Mouse (Mus musculus): ENCODE results near the gene Mgrn1.
A peak's percentile ranks its signal among the peaks of the same experiment; 100 is the strongest.

Gene Mgrn1

GRCm38 (mm10) chr16:4878192-4878885 is 7.7 kb upstream of the Mgrn1 start:
- DNase-seq (ENCODE audit: low read depth, low spot score) = peak; percentile 61

DNA sequence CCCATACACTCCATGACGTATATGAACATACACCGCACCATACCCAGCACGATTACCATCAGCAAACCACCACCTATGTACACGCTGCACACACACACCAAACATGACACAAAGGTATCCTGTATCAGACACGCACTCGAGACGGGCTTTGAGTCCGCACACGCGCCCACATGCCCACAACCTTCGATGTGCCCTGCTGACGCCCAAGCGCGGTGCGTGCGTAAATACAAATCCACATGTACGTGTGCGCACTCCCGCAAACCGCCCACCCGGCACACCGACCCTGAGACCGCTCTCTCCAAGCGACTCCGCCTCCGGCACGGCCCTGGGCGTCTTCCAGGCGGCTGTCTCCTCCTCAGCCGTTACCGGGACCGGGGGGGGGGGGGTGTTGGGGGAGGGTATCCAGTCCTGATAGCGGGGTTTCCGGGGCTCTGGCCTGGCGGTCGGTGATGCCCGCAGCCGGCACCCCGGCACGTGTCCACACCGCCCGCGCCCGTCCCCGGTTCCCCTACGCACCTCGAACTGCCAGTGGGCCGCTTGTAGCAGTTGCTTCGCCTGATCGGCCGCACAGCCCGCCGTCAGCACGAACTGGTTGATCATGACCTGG is 6.8 kb upstream of the Mgrn1 start:
- peak; percentile 53 for DNase-seq (ENCODE audit: low read depth, low spot score)

- peak; percentile 88 for DNase-seq (ENCODE audit: low read depth, low spot score)
These were observed 6.3 kb upstream of the Mgrn1 start for GRCm38 (mm10) chr16:4879708-4880124.

DNA sequence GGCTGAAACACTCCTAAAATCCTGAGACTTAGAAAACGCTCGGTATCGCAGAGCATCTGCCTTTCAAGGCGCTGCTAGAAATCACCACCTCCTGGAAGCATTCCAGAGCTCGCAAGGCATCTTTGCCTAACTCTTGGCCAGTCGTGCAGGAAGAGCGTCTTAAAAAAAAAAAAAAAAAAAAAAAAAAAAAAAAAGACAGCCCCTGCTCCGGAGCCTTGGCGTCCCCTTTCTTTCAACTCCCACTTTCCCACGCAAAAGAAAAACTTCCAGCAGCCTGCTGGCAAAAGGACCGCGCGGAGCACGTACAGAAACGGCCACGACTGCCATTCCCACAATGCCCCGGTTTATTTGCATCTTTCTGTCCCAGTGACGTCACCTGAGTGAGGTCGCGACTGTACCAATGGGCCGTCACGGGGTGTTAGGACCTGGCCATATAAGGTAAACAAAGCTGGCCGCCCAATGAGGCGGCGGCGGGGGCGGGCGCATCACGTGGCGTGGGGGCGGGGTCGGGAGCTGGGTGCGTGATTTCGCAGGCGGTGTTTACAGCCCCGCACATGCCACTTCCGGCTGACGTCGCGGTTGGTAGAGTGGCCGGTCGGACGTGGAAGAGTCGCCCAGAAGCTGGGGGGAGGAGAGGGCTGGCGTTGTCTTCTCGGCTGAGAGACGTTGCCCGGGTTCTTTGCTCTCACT is 5.8 kb upstream of the Mgrn1 start, which contains the start of gene Ubald1:
Gene Ubald1 (minus strand): TSS at position 180 of the 690 bp plus-strand sequence.
- peak; percentile 100 for DNase-seq (ENCODE audit: low read depth, low spot score)

- DNase-seq (ENCODE audit: low read depth, low spot score) = no peak
These were observed 4.4 kb upstream of the Mgrn1 start for GRCm38 (mm10) chr16:4881400-4882351.

DNA sequence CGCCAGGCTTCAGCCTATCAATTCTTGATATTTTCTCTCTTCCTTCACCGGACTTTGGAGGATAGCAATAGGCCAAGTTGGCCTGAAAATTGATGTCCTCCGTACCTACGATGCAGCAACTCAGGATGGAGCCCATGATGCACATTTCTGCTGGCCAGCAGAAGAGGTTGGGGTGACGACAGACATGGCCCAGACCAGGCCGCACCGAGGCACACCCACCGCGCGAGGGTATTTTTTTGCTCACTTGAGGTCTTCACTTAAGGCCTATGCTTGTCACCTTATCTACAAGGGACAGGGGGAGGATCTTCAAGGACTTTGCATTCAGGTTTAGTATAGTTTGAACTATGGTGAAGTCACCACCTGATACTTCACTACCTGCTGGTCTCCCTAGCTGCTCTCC is 1.1 kb upstream of the Mgrn1 start:
- no peak for DNase-seq (ENCODE audit: low read depth, low spot score)

DNA sequence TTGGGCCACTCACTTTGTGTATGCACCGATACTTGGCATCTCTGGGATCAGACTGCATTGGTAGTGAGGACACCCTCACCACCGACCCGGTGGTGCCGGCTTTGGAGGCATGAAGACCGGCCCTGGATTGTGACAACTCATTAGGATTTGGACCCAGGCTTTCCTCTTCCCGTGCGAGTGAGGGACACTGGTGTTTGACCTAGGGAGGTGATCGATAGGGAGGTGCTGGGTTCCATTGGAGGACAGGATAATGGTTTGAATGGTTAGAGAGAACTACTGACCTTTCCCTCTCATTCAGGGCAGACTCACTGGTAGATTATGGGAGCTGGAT is 606 bp downstream of the Mgrn1 start:
- peak; percentile 44 for DNase-seq (ENCODE audit: low read depth, low spot score)

GRCm38 (mm10) chr16:4890201-4890709 is 4.2 kb downstream of the Mgrn1 start:
- DNase-seq (ENCODE audit: low read depth, low spot score) = no peak

- DNase-seq (ENCODE audit: low read depth, low spot score) = no peak
These were observed 6.1 kb downstream of the Mgrn1 start for GRCm38 (mm10) chr16:4892171-4892570.

DNA sequence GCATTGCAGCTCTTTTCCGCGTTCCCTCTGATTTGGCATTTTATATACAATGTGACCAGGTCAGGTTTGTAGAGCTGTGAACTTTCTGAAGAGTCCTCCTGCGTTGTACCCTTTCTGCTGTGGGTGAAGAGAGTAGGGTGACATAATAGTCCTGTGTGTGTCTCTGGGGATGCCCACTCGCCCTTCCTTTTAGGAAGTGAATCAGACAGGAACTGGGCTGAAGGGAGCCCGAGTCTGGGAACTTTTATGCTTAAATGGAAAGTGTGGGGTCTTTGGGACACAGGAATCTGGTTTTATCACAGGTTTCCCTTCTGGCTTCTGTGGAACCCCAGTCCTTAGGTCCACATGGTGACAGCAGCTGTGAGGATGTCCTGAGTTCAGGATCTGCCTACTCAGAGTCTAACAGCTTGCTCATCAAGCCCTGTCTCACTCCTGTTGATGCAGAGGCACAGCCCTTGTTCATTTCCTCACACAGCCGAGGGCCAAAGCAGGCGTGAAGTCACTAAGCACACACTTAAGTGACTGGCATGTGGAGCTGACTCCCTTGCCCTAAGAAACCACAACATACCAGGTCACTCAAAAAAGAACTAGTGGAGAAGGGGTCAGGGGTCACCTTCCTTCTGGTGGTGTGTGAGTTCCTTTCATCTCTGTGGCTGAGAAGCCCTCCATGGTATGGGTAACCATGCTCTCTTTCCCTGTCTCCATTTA is 8.3 kb downstream of the Mgrn1 start:
- no peak for DNase-seq (ENCODE audit: low read depth, low spot score)

DNA sequence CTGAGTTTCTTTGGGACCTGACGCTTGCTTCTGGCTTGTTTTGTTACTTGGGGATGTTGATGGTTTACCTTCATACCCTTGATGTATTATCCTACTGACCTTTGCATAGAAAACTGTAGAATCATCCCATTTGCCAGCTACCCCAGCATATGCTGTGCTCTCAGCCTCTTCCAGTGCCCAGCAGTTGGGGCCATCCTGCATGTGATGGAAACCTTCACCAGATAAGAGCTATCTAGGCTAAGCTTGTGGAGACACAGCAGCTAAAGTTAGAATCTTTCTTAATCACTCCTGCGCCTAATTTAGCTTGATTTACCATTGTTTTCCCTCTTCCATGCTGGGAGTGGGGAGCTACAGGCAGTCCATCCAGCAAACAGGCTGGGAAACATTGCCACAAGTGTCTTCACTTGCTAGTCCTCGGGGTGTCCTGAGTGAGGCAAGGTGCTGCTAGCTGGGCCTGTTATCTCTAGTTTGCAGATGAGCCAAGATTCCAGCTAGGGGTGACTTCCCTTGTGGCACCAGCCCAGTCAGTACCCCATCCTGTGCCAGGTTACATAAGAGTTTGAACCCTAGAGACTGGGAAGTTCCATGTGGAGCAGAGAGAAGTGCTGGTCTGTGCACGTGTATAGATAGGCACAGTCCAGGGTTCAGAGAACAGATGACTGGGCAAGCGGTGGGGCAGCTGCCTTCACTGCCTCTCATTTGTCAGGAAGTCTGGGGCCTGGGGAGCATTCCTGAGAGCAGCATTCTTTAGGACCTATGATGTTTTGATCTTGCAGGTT is 10.4 kb downstream of the Mgrn1 start:
- DNase-seq (ENCODE audit: low read depth, low spot score) = no peak

DNA sequence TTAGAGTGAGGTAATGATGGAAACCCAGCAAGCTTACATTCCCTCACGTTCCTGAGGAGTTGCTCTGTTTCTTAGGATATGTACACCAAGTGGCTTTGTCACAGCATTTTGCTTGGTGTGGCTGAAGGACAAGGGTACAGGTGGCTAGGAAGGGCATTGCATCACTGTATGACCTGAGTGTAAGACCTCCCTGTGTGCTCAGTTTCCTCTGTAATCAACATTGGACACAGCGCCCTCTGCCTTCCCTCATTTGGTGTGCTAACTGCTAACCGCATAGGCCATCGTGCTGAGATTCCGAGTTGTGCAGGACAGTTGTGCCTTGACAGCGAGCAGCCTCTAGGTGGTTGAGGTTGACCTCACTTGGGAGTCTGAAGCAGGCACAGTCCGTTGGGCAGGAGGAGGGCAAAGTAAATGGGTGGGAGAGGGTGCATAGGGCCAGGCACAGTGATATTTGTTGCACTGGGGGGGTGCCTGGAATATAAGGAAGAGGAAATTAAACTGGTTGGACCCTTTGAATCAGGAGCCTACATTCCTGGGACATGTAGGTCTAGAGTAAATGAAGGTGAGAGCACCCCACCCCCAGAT is 11.2 kb downstream of the Mgrn1 start:
- DNase-seq (ENCODE audit: low read depth, low spot score) = no peak

DNA sequence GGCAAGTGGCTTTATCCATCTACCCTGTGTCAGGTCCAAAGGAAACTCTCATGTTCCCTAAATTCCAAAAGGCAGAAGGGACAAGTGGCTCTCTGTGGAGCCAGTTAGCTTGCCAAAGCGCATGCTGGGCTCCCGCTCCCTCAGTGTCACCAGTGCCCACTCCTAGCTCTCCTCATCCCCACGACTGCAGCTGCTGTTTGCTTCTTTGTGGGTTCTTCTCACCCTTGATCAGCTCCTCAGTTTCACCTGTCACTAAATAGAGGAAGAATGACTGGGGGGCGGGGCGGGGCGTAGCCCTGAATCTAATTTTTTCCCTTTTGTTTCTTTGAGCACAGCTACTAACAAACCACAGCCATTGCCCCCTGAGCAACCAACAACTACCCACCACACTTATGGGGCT is 12.8 kb downstream of the Mgrn1 start:
- DNase-seq (ENCODE audit: low read depth, low spot score) = no peak

GRCm38 (mm10) chr16:4899711-4900110 is 13.7 kb downstream of the Mgrn1 start:
- DNase-seq (ENCODE audit: low read depth, low spot score) = no peak

- DNase-seq (ENCODE audit: low read depth, low spot score) = no peak
These were observed 15.1 kb downstream of the Mgrn1 start for GRCm38 (mm10) chr16:4901167-4901566.

DNA sequence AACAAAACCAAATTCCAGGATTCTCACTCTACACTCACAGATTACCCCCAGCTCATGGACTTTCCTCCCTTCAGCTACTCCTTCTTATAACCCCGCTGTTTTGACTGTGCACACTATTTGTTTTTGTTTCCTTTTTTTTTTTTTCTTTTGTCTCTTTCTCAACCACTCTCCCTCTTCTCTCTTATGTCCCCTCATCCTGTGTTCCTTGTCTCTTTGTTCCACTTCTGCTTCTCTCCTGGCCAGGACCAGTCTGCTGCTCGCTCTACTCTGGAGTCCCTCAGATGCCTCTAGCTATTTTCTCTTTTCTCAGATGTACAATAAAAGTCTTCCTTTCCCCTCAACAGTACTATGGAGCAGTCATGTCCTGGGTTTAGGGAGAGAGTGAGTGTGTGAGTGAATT is 16.3 kb downstream of the Mgrn1 start:
- no peak for DNase-seq (ENCODE audit: low read depth, low spot score)

DNA sequence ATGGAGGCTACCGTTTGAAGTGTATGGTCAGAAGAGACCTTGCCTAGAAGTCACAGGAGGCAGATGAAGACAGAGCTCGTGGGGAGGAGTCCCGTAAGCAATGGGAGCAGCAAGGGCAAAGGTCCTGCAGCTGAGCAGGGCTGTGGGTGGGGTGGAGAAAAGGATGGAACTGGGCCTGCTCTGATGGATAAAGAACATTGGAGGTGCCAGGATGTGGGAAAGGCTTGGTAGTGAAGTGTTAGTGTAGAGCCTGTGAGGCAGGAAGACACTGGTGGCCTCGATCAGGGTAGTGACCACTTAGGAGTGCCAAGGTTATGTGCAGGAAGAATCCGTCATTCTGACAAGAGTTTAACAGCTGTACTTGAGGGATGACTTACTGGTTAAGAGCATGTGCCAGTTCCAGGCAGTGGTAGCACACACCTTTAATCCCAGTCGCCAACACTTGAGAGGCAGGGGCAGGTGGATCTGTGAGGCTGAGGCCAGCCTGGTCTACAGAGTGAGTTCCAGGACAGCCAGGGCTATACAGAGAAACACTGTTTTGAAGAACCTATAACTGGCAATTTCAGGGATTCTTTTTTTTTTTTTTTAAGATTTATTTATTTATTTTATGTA is 17.5 kb downstream of the Mgrn1 start:
- no peak for DNase-seq (ENCODE audit: low read depth, low spot score)

DNA sequence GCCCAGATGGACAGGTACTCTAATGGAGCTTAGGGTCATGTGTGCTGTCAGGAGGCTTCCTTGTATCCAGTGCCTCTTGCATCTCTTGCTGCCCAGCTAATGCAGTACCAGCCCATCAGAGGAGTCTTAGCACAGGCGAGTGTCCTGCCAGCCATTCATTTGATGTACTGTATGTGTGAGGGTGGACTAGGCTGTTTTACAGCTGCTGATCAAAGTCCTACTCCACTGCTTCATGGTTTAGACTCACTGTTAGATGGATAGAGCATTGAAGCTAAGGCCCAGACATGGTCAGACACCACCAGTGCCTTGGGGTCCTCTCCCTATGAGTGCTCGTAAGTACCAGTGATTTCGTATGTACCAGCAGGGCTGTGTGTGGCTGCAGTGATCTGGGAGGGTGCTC is 18.8 kb downstream of the Mgrn1 start:
- DNase-seq (ENCODE audit: low read depth, low spot score) = no peak

DNA sequence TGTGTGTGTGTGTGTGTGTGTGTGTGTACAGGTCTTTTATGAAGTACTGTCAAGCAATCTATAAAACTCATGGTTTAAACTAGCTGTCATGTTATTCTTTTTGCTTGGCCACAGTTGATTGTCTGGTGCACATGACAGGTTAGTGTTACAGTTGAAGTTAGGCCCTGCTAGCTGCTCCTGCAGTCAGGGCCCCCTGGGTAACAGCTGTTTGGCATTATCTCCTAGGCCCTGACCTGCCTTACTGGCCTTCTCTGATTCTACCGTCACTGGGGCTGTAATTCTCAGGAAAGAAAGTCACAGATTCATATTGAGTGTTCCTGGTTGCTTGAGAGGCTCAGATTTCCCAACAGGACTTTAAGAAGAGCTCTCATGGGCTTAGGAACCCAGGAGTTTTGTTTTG is 19.5 kb downstream of the Mgrn1 start:
- DNase-seq (ENCODE audit: low read depth, low spot score) = no peak
